Mouse (Mus musculus) limb, embryonic 12.5 days (tissue): ENCODE measurements around the gene Cog8. TPM values are rescaled to one million over a fixed set of nuclear protein-coding genes. Genes with fewer than 3 reads are reported as not detected.

Experiments used
- ATAC-seq: fragments of 200-750 bp; cut with Nextera tagmentation; 2 replicates; pipeline ENCODE4 v1.8.0; 2017; ENCODE audit warnings: low read depth, moderate TSS enrichment; ENCODE audit not compliant: insufficient number of reproducible peaks, insufficient read depth, low FRiP score, low TSS enrichment
- H3K27ac ChIP-seq: fragments of 300-500 bp; sonication (generic); 2 replicates; pipeline ENCODE4 v1.5.1; 2016; ENCODE audit warnings: mild to moderate bottlenecking, moderate library complexity
- H3K27me3 ChIP-seq: fragments of 300-500 bp; sonication (generic); 2 replicates; pipeline ENCODE4 v1.6.1; 2016; ENCODE audit warnings: mild to moderate bottlenecking, moderate library complexity
- H3K36me3 ChIP-seq: fragments of 300-500 bp; sonication (generic); 2 replicates; pipeline ENCODE4 v1.6.1; 2016; ENCODE audit warnings: mild to moderate bottlenecking, moderate library complexity
- H3K4me1 ChIP-seq: fragments of 300-500 bp; sonication (generic); replicated peaks from 2 replicates; pipeline ENCODE4 v1.6.1; 2016
- H3K4me2 ChIP-seq: fragments of 300-500 bp; sonication (generic); 2 replicates; pipeline ENCODE4 v1.6.1; 2016; ENCODE audit warnings: mild to moderate bottlenecking, moderate library complexity
- H3K4me3 ChIP-seq: fragments of 300-500 bp; sonication (generic); replicated peaks from 2 replicates; pipeline ENCODE4 v1.5.1; 2016; ENCODE audit warnings: mild to moderate bottlenecking
- H3K9ac ChIP-seq: fragments of 300-500 bp; sonication (generic); replicated peaks from 2 replicates; pipeline ENCODE4 v1.6.1; 2016; ENCODE audit warnings: mild to moderate bottlenecking, moderate library complexity
- H3K9me3 ChIP-seq: fragments of 300-500 bp; sonication (generic); 2 replicates; pipeline ENCODE4 v1.6.1; 2016; ENCODE audit warnings: mild to moderate bottlenecking, moderate library complexity
- WGBS: fragments of 180-500 bp; shearing (Covaris S2); methylation state at CpG from one replicate; pipeline ENCODE4 v1.1.7; 2016; 5-methylcytosine and 5-hydroxymethylcytosine counted together
- polyA plus RNA-seq: library from polyadenylated mRNA; unstranded; fragments of >200 nt; fragmentation: Nextera tagmentation; extraction: Ambion mirVana; gene quantifications from 2 replicates; pipeline ENCODE4 v1.2.1, GENCODE M21; 2016

Cog8 gene
- 45.2 and 48.4 TPM in 2 replicates for polyA plus RNA-seq

- under 1% methylated on average over 86 of the region's 88 CpGs for WGBS
- Histone ChIP-seq H3K27ac (peak within 1 kb of the TSS; percentile 66; the same call in 1 of the 2 replicates), H3K36me3 (peaks cover 57% of the 10 kb centered on the region)
Measured at GRCm38 (mm10) chr8:107056076-107056972, at the start of gene Cog8, which contains the start of gene Nip7. Gene Cog8, minus strand, starts transcription at chr8:107056689. Gene Nip7, plus strand, starts transcription at chr8:107056877.

GRCm38 (mm10) chr8:107104547-107104946, 48.1 kb upstream of the Cog8 start:
- Histone ChIP-seq H3K9ac (no peak overlapping the region), H3K36me3 (no peaks in the 10 kb centered on the region), H3K4me1 (no peaks in the 10 kb centered on the region; the same call in 1 of the 2 replicates), H3K9me3 (no peaks in the 10 kb centered on the region), H3K27me3 (no peaks in the 10 kb centered on the region), H3K4me2 (no peak overlapping the region), H3K4me3 (no peak overlapping the region), H3K27ac (no peak overlapping the region)
- 8% methylated on average over 4 of the region's 4 CpGs for WGBS
- ATAC-seq = no peak

More at GRCm38 (mm10) chr8:107056076-107056972, at the start of gene Cog8, which contains the start of gene Nip7:
- peak; percentile 92 for ATAC-seq
- Histone ChIP-seq H3K4me1 (peaks cover 22% of the 10 kb centered on the region), H3K4me3 (peak within 1 kb of the TSS; percentile 93), H3K9ac (peak within 1 kb of the TSS; percentile 85), H3K9me3 (no peaks in the 10 kb centered on the region), H3K27me3 (no peaks in the 10 kb centered on the region), H3K4me2 (peak within 1 kb of the TSS; percentile 97)

- no peaks in the 10 kb centered on the region for H3K4me1 ChIP-seq
- H3K36me3 ChIP-seq = no peaks in the 10 kb centered on the region
- no peak overlapping the region for H3K9ac ChIP-seq
- no peaks in the 10 kb centered on the region for H3K9me3 ChIP-seq
- no peak overlapping the region for H3K4me2 ChIP-seq
- H3K27ac ChIP-seq = no peak overlapping the region
- ATAC-seq = no peak
- no peaks in the 10 kb centered on the region for H3K27me3 ChIP-seq
- H3K4me3 ChIP-seq = no peak overlapping the region
- 94% methylated on average over 2 of the region's 2 CpGs for WGBS
Measured at GRCm38 (mm10) chr8:107100635-107101034, 44.1 kb upstream of the Cog8 start.

- peak within 1 kb of the TSS; percentile 93 for H3K9ac ChIP-seq
- no peaks in the 10 kb centered on the region for H3K27me3 ChIP-seq
- no peaks in the 10 kb centered on the region for H3K9me3 ChIP-seq
- peak; percentile 97 for ATAC-seq
- 4% methylated on average over 38 of the region's 39 CpGs for WGBS
- peak within 1 kb of the TSS; percentile 68 for H3K4me2 ChIP-seq
- peak within 1 kb of the TSS; percentile 92 for H3K27ac ChIP-seq
- H3K4me1 ChIP-seq = peaks cover 14% of the 10 kb centered on the region; the same call in 1 of the 2 replicates
- H3K36me3 ChIP-seq = peaks cover 30% of the 10 kb centered on the region
- peak within 1 kb of the TSS; percentile 88 for H3K4me3 ChIP-seq
Measured at GRCm38 (mm10) chr8:107096366-107097036, 40.0 kb upstream of the Cog8 start, which contains the start of gene Terf2. Gene Terf2, minus strand, starts transcription at chr8:107096547.

GRCm38 (mm10) chr8:107095717-107096365, 39.4 kb upstream of the Cog8 start:
- Histone ChIP-seq H3K4me2 (peak overlapping the region; percentile 68), H3K9me3 (no peaks in the 10 kb centered on the region), H3K4me3 (peak overlapping the region; percentile 88), H3K9ac (peak overlapping the region; percentile 93), H3K27me3 (no peaks in the 10 kb centered on the region), H3K36me3 (peaks cover 37% of the 10 kb centered on the region), H3K4me1 (peaks cover 14% of the 10 kb centered on the region; the same call in 1 of the 2 replicates), H3K27ac (peak overlapping the region; percentile 92)
- ATAC-seq = peak; percentile 79; the same call in 1 of the 2 replicates
- 1% methylated on average over 53 of the region's 53 CpGs for whole genome bisulfite sequencing

GRCm38 (mm10) chr8:107090531-107090930, 34.0 kb upstream of the Cog8 start:
- peaks cover 85% of the 10 kb centered on the region for H3K36me3 ChIP-seq
- H3K4me1 ChIP-seq = peaks cover 14% of the 10 kb centered on the region; the same call in 1 of the 2 replicates
- H3K9me3 ChIP-seq = peaks cover 11% of the 10 kb centered on the region
- no peak overlapping the region for H3K9ac ChIP-seq
- WGBS = 96% methylated on average over 7 of the region's 7 CpGs
- no peaks in the 10 kb centered on the region for H3K27me3 ChIP-seq
- no peak overlapping the region for H3K4me2 ChIP-seq
- no peak overlapping the region for H3K27ac ChIP-seq
- no peak overlapping the region for H3K4me3 ChIP-seq
- ATAC-seq = no peak

- H3K36me3 ChIP-seq = peaks cover 84% of the 10 kb centered on the region
- no peak overlapping the region for H3K4me3 ChIP-seq
- no peak for ATAC-seq
- H3K27me3 ChIP-seq = no peaks in the 10 kb centered on the region
- H3K4me2 ChIP-seq = no peak overlapping the region
- peaks cover 11% of the 10 kb centered on the region for H3K9me3 ChIP-seq
- no peak overlapping the region for H3K27ac ChIP-seq
- WGBS = 95% methylated on average over 5 of the region's 5 CpGs
- no peak overlapping the region for H3K9ac ChIP-seq
- H3K4me1 ChIP-seq = no peaks in the 10 kb centered on the region
Measured at GRCm38 (mm10) chr8:107088526-107089063, 32.1 kb upstream of the Cog8 start.

- ATAC-seq = no peak
- 96% methylated on average over 5 of the region's 5 CpGs for WGBS
- no peak overlapping the region for H3K4me2 ChIP-seq
- H3K4me1 ChIP-seq = no peaks in the 10 kb centered on the region
- no peaks in the 10 kb centered on the region for H3K27me3 ChIP-seq
- peaks cover 11% of the 10 kb centered on the region for H3K9me3 ChIP-seq
- H3K9ac ChIP-seq = no peak overlapping the region
- no peak overlapping the region for H3K4me3 ChIP-seq
- H3K36me3 ChIP-seq = peaks cover 84% of the 10 kb centered on the region
- no peak overlapping the region for H3K27ac ChIP-seq
Measured at GRCm38 (mm10) chr8:107086018-107086417, 29.5 kb upstream of the Cog8 start.

GRCm38 (mm10) chr8:107085358-107085757, 28.9 kb upstream of the Cog8 start:
- Histone ChIP-seq H3K4me2 (no peak overlapping the region), H3K9ac (no peak overlapping the region), H3K4me1 (no peaks in the 10 kb centered on the region), H3K27ac (no peak overlapping the region), H3K36me3 (peaks cover 84% of the 10 kb centered on the region), H3K4me3 (no peak overlapping the region), H3K9me3 (peaks cover 11% of the 10 kb centered on the region), H3K27me3 (no peaks in the 10 kb centered on the region)
- 95% methylated on average over 17 of the region's 17 CpGs for WGBS
- no peak for ATAC-seq

- H3K9ac ChIP-seq = no peak overlapping the region
- H3K27me3 ChIP-seq = no peaks in the 10 kb centered on the region
- no peaks in the 10 kb centered on the region for H3K9me3 ChIP-seq
- no peaks in the 10 kb centered on the region for H3K4me1 ChIP-seq
- H3K4me2 ChIP-seq = no peak overlapping the region
- H3K4me3 ChIP-seq = no peak overlapping the region
- ATAC-seq = no peak
- no peak overlapping the region for H3K27ac ChIP-seq
- WGBS = 89% methylated on average over 7 of the region's 7 CpGs
- peaks cover 96% of the 10 kb centered on the region for H3K36me3 ChIP-seq
Measured at GRCm38 (mm10) chr8:107076239-107076888, 19.9 kb upstream of the Cog8 start.
